Mouse (Mus musculus): ENCODE measurements at regions not wholly inside any gene's neighbourhood (a gene's known extent, or its start where the extent isn't known, plus 50 kb on each side); places are given as distances from the start of the nearest gene placed in this dataset.
"Not testable (repeated sequence)": the region's sequence is repeated elsewhere in the genome, so short reads cannot be mapped to it uniquely, and the experiment has no call there.

DNA sequence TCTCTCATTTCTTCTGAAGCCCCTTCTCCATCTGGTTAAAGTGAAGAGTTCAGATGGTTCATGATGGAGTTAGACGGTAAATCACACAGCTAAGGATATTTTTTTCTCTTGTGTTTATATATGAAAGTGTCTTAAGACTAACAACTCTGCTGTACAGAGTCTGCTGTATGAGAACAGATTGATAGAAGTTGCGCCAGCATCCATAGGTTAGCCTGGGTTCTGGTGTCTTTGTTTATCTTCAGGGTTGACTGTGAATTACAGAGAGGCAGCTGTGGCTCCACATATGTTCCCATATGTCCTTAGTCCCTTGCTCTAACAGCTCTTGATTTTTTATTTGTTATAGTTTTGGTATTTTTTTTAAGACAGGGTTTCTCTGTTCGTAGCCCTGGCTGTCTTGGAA, 334.9 kb upstream of the Api5 start:
- DNase-seq: no peak

GRCm38 (mm10) chr2:94772268-94772667, 334.3 kb upstream of the Api5 start:
- no peak for DNase-seq

GRCm38 (mm10) chr2:94766524-94766923, 328.6 kb upstream of the Api5 start:
- no peak for DNase-seq

- no peak for DNase-seq
Observed at GRCm38 (mm10) chr2:94764852-94765435, 327.0 kb upstream of the Api5 start.

- no peak for DNase-seq
Observed at GRCm38 (mm10) chr2:94764451-94764850, 326.5 kb upstream of the Api5 start.

DNA sequence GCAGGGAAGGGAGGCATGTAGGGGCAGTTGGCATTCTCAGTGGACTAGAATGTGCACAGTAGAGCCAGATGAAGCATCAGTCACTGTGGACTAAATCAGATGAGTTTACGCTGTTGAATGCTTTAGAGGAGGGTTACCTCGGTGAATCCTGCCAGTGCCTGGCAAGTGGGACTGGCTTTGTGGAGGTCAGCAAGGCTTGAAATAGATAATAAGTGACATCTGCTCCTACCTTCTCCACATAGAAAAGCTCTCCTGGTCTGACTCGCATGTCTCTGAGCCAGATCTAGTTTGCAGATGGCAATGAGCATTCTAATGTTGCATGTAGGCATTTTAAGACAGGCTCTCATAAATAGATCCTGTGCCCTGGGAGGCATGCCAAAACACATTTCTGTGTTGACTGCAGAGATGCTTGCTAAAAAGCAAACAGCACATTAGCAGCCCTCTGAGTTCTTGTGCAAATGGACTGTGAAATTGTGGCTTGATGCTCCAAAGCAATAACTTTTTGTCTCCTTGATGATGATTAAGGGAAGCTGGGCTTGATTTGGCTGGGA, 310.3 kb upstream of the Api5 start:
- no peak for DNase-seq

DNA sequence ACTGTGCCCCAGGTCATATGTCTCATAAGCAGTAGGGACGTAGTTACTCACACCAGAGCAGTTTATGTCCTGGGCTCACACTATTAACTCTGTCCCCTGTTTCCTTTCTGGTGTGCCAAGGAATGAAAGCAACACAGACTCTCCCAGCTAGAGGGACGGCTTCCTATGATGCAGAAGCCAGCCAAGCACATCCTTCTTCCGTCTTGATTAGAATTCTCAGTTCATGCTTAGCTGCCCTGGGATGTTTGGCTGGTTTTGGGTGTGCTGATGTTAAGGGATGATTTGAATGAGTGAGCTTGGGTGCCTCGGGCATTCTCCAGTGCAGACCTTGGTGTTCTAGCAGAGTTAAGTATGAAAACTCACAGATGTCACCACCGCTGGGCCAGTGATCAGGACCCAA, 291.9 kb upstream of the Api5 start:
- peak; percentile 16 for DNase-seq

DNA sequence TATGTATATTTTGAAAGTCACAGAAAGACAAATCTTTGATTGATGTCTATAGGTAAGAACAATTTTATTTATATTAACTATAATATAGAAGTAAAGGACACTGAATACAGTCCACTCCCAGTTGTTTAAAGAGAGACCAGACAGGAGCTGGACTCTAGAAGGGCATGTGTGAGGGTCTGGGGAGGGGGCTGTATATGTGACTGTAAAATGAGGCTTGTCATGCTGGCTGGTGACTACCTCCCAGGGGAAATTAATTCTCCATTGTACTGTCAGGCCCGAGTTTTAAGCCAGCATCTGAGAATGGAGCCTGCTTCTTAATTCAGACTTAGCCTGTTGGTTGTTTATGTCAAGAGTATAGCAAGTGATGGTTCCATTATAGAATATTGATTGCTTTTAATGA, 261.4 kb upstream of the Api5 start:
- no peak for DNase-seq

DNA sequence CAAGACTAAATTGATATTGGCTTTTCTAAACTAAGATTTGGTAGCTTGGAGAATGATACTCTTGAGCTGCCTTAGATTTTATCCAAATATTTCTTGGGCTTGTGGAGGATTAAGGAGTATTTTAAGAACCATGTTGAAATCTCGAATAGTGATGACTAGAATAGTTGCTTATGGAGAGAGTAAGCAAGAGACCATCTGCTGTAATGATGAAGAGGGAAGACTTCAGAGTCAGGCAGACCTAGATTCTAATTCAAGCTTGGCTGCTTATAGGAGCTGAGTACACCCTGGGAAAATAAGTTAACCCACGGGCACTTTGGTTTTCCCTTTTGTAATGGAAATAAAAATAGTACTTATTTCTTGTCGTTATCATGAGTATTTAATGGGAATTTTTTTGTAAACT, 257.3 kb upstream of the Api5 start:
- DNase-seq: no peak

GRCm38 (mm10) chr2:94690560-94690959, 252.6 kb upstream of the Api5 start:
- no peak for DNase-seq

- not testable (repeated sequence) for DNase-seq
Observed at GRCm38 (mm10) chr2:94685619-94686018, 247.7 kb upstream of the Api5 start.

GRCm38 (mm10) chr2:94680096-94680765, 242.3 kb upstream of the Api5 start:
- no peak for DNase-seq

- DNase-seq: no peak
Observed at GRCm38 (mm10) chr2:94665850-94666249, 227.9 kb upstream of the Api5 start.

GRCm38 (mm10) chr2:94658426-94658825, 220.5 kb upstream of the Api5 start:
- no peak for DNase-seq

All from kidney, adult 9 months (tissue).